In genomic region chr2:53189811-53190210, GRCm38 (mm10) we compare ENCODE assay signal across 8 mouse cellular contexts. TPM values are rescaled to one million over a fixed set of nuclear protein-coding genes. Genes with fewer than 3 reads are reported as not detected.
DNase-seq lines count a peak whose midpoint lies in the region; ATAC-seq lines count a peak whose summit lies in the region.

No protein-coding gene starts in this region.

- peaks cover 85% of the 10 kb centered on the region for H3K79me2 ChIP-seq in macrophage (ENCODE audit: inconsistent target)

- no peaks in the 10 kb centered on the region for H3K9me3 ChIP-seq in hindbrain, embryonic 11.5 days (ENCODE audit: control insufficient read depth, low read length)

- no peak for ATAC-seq in hindbrain, embryonic 11.5 days (ENCODE audit: low FRiP score)

- H3K36me3 ChIP-seq in hindbrain, embryonic 11.5 days (ENCODE audit: control insufficient read depth, insufficient read depth, low read length) = no peaks in the 10 kb centered on the region
- H3K36me3 ChIP-seq in macrophage (ENCODE audit: inconsistent target) = peaks cover 8% of the 10 kb centered on the region; the same call in 1 of the 2 replicates

- no peaks in the 10 kb centered on the region for H3K27me3 ChIP-seq in hindbrain, embryonic 11.5 days (ENCODE audit: control insufficient read depth, insufficient read depth, low read length)

- WGBS in hindbrain, embryonic 11.5 days = 71% methylated on average over 3 of the region's 3 CpGs
- 81% methylated on average over 3 of the region's 3 CpGs for WGBS in macrophage (ENCODE audit: missing documents)

- H3K9ac ChIP-seq in hindbrain, embryonic 11.5 days (ENCODE audit: low read depth, low read length) = no peak overlapping the region

- H3K4me2 ChIP-seq in hindbrain, embryonic 11.5 days (replicated peaks; ENCODE audit: low read depth, low read length) = peak overlapping the region; percentile 41

- H3K4me3 ChIP-seq in hindbrain, embryonic 11.5 days (ENCODE audit: low read depth, low read length) = peak overlapping the region; percentile 53
- H3K4me3 ChIP-seq in macrophage (ENCODE audit: inconsistent target) = peak overlapping the region; percentile 100

- peak; percentile 9 for DNase-seq in gastrocnemius, postnatal 10 days
- no peak for DNase-seq in gastrocnemius, adult 8-10 months (ENCODE audit: low spot score in 2 of 2)
- DNase-seq in A20 (ENCODE audit: low read depth, low spot score) = peak; percentile 43
- peak; percentile 12 for DNase-seq in cerebellum, adult 8-10 months
- peak; percentile 33 for DNase-seq in hindbrain, embryonic 11.5 days (ENCODE audit: low spot score)
- DNase-seq in right cerebral cortex, postnatal 14 days = no peak
- no peak for DNase-seq in layer of hippocampus, adult 8-10 months (ENCODE audit: low spot score in 2 of 2)

- no peak overlapping the region for H3K27ac ChIP-seq in hindbrain, embryonic 11.5 days (ENCODE audit: low read depth, low read length)
- no peak overlapping the region for H3K27ac ChIP-seq in macrophage

- no peaks in the 10 kb centered on the region for H3K4me1 ChIP-seq in hindbrain, embryonic 11.5 days (replicated peaks; ENCODE audit: control insufficient read depth, insufficient read depth, low read length)

RNA-seq across cellular contexts. Expression of gene Prpf40a, which starts 1.3 kb away (rescaled TPM):
- total RNA-seq in gastrocnemius, postnatal 10 days (2021) = 10 to 100 TPM; 49.1 to 52.5 TPM
- total RNA-seq in gastrocnemius, adult 8-10 months (2022) = 10 to 100 TPM; 25.8 to 31.6 (median 29.7) TPM
- polyA plus RNA-seq in hindbrain, embryonic 11.5 days (2014; fragmentation: Nextera tagmentation; extraction: Ambion mirVana) = 185 and 229 TPM in 2 replicates
- total RNA-seq in macrophage (2018; cell fraction: chromatin; rRNA removed) = 100 to 1,000 TPM; 135 to 257 (median 169) TPM
- total RNA-seq in macrophage (2018; cell fraction: cytosol; rRNA removed) = 100 to 1,000 TPM in 14 of 26 experiments, 10 to 100 TPM in 12; 78.2 to 143 (median 103) TPM
- 100 to 1,000 TPM in 21 of 26 experiments, 10 to 100 TPM in 5; 90.7 to 149 (median 111) TPM for total RNA-seq in macrophage (2018; cell fraction: nucleus; rRNA removed)
- 65.1 to 139 TPM (median 87.3 TPM) in 3 replicates for polyA plus RNA-seq in macrophage (2018)
- total RNA-seq in layer of hippocampus, adult 8-10 months (2022) = 10 to 100 TPM; 46.4 to 54.2 (median 49.5) TPM

RNA-seq across cellular contexts. Expression of gene Arl6ip6, which starts 1.7 kb away (rescaled TPM):
- 10 to 100 TPM; 11.5 to 14.6 TPM for total RNA-seq in gastrocnemius, postnatal 10 days (2021)
- total RNA-seq in gastrocnemius, adult 8-10 months (2022) = 10 to 100 TPM in 2 of 4 experiments, 1 to 10 TPM in 2; 7.8 to 16.7 (median 11.4) TPM
- polyA plus RNA-seq in hindbrain, embryonic 11.5 days (2014; fragmentation: Nextera tagmentation; extraction: Ambion mirVana) = 67.6 and 69.0 TPM in 2 replicates
- total RNA-seq in macrophage (2018; cell fraction: chromatin; rRNA removed) = 10 to 100 TPM in 8 of 26 experiments, 1 to 10 TPM in 18; 3.3 to 31.6 (median 7.9) TPM
- total RNA-seq in macrophage (2018; cell fraction: cytosol; rRNA removed) = 10 to 100 TPM in 25 of 26 experiments, 1 to 10 TPM in 1; 10.0 to 19.6 (median 14.0) TPM
- 10 to 100 TPM in 25 of 26 experiments, 1 to 10 TPM in 1; 7.9 to 30.4 (median 16.7) TPM for total RNA-seq in macrophage (2018; cell fraction: nucleus; rRNA removed)
- polyA plus RNA-seq in macrophage (2018) = 8.7 to 23.1 TPM (median 15.5 TPM) in 3 replicates
- total RNA-seq in layer of hippocampus, adult 8-10 months (2022) = 10 to 100 TPM; 12.3 to 13.5 (median 13.0) TPM

Comparison
In these comparisons a context has a peak if more than half of its experiments do, and no peak if none do; other contexts are left out.
1. DNase-seq: peak in gastrocnemius, postnatal 10 days (single experiment), A20 (single experiment), cerebellum, adult 8-10 months (single experiment) and hindbrain, embryonic 11.5 days (single experiment); none in gastrocnemius, adult 8-10 months (0 of 2), right cerebral cortex, postnatal 14 days (single experiment) and layer of hippocampus, adult 8-10 months (0 of 2).